Mouse (Mus musculus) spleen, adult 2 months (tissue): ENCODE measurements around the gene B430305J03Rik. TPM values are rescaled to one million over a fixed set of nuclear protein-coding genes. Genes with fewer than 3 reads are reported as not detected.

ENCODE experiments used
- DNase-seq, 2 experiments: peaks; one replicate each; pipeline versions ENCODE4 v3.0.0 to v3.0.0-alpha.2; 2012 to 2021; ENCODE audit warnings: low spot score in 2 of 2, low read depth in 1 of 2
- H3K27ac ChIP-seq: fragments of 200-500 bp; 2 replicates; pipeline ENCODE4 v1.5.1; 2012; ENCODE audit warnings: low read length, inconsistent platforms; ENCODE audit not compliant: insufficient read depth
- H3K27me3 ChIP-seq: fragments of 200-500 bp; 2 replicates; pipeline ENCODE4 v1.6.1; 2012; ENCODE audit warnings: mild to moderate bottlenecking, moderate library complexity, low read length, inconsistent platforms; ENCODE audit not compliant: control insufficient read depth, insufficient read depth
- H3K36me3 ChIP-seq: fragments of 200-500 bp; 2 replicates; pipeline ENCODE4 v1.6.1; 2012; ENCODE audit warnings: mild to moderate bottlenecking, low read length, inconsistent platforms; ENCODE audit not compliant: control insufficient read depth, insufficient read depth
- H3K4me1 ChIP-seq: fragments of 200-500 bp; 2 replicates; pipeline ENCODE4 v1.6.1; 2011; ENCODE audit warnings: inconsistent platforms; ENCODE audit not compliant: control insufficient read depth, insufficient read depth, insufficient read length
- H3K4me3 ChIP-seq: fragments of 200-500 bp; 2 replicates; pipeline ENCODE4 v1.5.1; 2011; ENCODE audit warnings: mild to moderate bottlenecking, inconsistent platforms; ENCODE audit not compliant: insufficient read depth, insufficient read length; ENCODE audit errors: extremely low read depth
- CTCF ChIP-seq: fragments of 200-500 bp; IDR thresholded peaks from 2 replicates; pipeline ENCODE4 v1.5.1; 2011; ENCODE audit warnings: mild to moderate bottlenecking, inconsistent platforms; ENCODE audit not compliant: insufficient read depth, insufficient read length, insufficient replicate concordance; ENCODE audit errors: extremely low read depth
- POLR2A ChIP-seq: fragments of 200-500 bp; IDR thresholded peaks from 2 replicates; pipeline ENCODE4 v1.6.1; 2011; ENCODE audit warnings: low read depth, low read length, inconsistent platforms
- WGBS: fragments of 180-500 bp; shearing (Covaris S2); methylation state at CpG from one replicate; pipeline ENCODE4 v1.1.7; 2018; 5-methylcytosine and 5-hydroxymethylcytosine counted together
- polyA plus RNA-seq: library from polyadenylated mRNA; depleted of rRNA; stranded (reverse); fragments of >200 nt; gene quantifications from 2 replicates; pipeline ENCODE4 v1.2.3, GENCODE M21; 2012

B430305J03Rik gene
- polyA plus RNA-seq, 1 experiment, result 0.92 TPM

DNA sequence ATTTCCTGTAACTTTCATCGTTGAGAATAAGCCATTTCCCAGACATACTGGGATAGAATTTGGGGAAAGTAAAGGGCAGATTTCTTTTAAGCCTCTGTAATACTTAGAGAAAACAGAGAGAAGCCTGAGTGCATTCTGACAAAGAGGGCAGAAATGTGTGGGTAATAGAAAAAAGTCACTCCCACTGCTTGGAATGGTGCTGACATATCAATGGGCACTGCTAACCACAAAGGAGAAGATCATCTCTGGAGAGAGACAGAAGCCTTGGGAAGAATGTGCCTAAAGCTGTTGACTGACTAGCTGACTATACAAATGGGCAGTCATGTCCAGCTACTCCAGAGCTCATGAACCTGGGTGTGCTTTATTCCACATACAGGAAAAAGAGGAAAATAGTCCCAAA is 10.3 kb downstream of the B430305J03Rik start:
- no peaks in the 10 kb centered on the region for H3K4me1 ChIP-seq
- DNase-seq, result no peak
- 54% methylated on average over 1 of the region's 1 CpGs for WGBS
- TF ChIP-seq POLR2A (no peak), CTCF (no peak)
- H3K27ac ChIP-seq, result no peak overlapping the region
- no peak overlapping the region for H3K4me3 ChIP-seq
- no peaks in the 10 kb centered on the region for H3K36me3 ChIP-seq
- H3K27me3 ChIP-seq, result no peaks in the 10 kb centered on the region

DNA sequence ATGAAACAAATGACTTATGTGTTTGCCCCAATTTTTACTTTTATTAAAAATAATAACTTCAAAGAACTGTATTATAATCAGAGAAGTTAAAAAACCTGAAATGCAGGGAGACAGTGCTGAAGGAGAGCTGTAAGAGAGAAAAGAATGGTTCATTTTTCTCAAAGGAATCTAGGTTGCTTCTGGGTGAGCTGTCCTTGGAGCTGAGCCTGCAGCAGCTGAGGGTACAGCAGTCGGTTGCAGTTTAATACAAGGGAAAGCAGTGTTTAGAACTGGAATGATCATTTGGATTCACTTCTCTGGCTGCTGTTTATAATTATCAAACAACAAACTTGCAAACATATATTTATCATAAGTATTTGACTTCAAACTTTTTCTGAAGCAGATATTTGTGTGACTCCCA is 16.3 kb downstream of the B430305J03Rik start:
- no peak for DNase-seq
- no peaks in the 10 kb centered on the region for H3K27me3 ChIP-seq
- no peak overlapping the region for H3K4me3 ChIP-seq
- 89% methylated on average over 1 of the region's 1 CpGs for WGBS
- no peaks in the 10 kb centered on the region for H3K4me1 ChIP-seq
- TF ChIP-seq POLR2A (no peak), CTCF (no peak)
- no peak overlapping the region for H3K27ac ChIP-seq
- H3K36me3 ChIP-seq, result no peaks in the 10 kb centered on the region

DNA sequence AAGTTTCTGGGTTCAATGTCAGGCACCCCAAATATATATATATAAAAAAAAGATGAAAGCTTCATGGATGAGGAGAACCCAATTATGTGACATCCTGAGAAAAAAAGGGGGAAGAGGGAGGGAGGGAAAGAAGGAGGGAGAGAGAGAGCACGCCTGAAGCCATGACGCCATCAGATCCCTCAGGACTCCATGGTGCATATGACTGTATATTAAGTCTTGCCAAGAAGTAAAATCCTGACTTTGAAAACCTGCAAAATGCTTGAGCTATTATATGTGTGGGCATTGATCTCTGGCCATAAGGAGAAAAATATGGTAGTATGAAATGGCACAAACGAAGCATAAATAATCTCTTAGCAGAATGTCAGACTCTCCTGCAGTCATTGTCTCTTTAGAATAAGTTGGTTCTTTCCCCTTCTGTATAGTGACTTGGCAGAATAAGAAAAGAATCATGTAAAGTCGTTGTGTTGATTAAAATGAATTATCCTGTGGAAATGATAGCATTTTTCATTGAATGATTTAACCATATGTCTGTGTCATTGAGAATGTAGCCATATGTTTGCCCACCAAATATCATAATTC is 17.6 kb downstream of the B430305J03Rik start:
- Histone ChIP-seq H3K27ac (no peak overlapping the region), H3K4me1 (no peaks in the 10 kb centered on the region), H3K36me3 (no peaks in the 10 kb centered on the region), H3K4me3 (no peak overlapping the region), H3K27me3 (no peaks in the 10 kb centered on the region)
- DNase-seq, result no peak
- 83% methylated on average over 4 of the region's 4 CpGs for WGBS
- TF ChIP-seq CTCF (no peak), POLR2A (no peak)

DNA sequence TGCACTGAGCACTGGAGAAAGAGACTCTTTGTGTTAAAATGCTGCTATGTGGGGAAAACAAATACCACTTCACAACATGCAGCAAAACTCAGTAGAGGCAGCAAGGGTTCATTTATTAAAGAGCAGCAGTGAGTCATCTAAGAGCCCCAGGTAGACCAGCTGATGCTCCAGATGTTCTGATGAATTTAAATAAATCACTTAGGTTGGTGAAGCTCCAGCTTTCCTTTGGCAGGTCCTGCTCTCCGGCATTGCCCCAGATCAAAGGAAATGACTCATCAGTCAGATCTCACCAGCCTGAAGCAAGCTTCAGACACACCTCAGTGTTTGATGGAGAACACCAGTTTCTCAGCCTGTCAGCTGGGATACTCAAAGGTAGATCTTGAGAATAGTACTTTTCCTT is 20.1 kb downstream of the B430305J03Rik start:
- H3K27ac ChIP-seq, result no peak overlapping the region
- no peaks in the 10 kb centered on the region for H3K36me3 ChIP-seq
- no peak overlapping the region for H3K4me3 ChIP-seq
- WGBS, result 29% methylated on average over 1 of the region's 1 CpGs
- no peak for DNase-seq
- H3K4me1 ChIP-seq, result no peaks in the 10 kb centered on the region
- no peaks in the 10 kb centered on the region for H3K27me3 ChIP-seq
- TF ChIP-seq POLR2A (no peak), CTCF (no peak)

DNA sequence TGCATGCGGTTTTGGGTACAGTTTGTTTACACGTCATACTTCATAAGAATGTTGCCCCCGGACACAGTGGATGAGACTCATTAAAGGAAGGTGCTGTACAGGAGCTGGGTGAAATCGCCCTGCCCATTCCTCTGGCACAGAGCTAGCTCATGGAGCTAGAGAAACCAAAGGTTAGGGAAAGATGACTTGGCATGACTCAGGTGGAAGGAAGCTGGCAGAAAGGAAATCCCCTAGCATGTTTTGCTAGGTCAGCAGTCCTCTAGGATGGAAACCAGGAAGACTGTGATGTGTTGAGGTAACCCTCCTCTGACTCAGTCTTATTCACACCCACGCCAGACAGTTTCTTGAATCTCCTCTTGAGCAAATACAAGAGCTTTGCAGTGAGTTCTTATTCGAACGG is 21.7 kb downstream of the B430305J03Rik start:
- no peak overlapping the region for H3K4me3 ChIP-seq
- 75% methylated on average over 7 of the region's 7 CpGs for WGBS
- TF ChIP-seq CTCF (no peak), POLR2A (no peak)

DNA sequence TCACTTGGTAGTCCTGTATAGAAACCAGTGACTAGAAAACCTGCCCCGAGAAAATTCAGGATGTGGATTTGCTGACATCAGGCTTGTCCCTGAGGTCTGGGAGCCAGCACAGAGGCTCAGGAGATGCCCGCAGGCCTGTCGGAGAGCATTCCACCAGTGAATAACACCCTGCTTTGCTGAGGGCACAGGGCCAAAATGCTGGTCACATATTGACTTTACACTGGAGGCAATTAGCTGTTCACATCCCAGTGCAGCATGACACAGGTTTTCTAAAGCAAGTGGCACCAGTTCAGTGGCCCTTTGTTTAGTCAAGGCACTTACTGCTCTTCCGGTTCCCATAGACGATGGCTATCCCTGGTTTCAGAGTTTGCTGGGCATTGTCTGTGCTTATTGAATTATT is 25.4 kb downstream of the B430305J03Rik start:
- WGBS, result 92% methylated on average over 5 of the region's 5 CpGs
- Histone ChIP-seq H3K4me3 (no peak overlapping the region), H3K27me3 (no peaks in the 10 kb centered on the region), H3K4me1 (no peaks in the 10 kb centered on the region), H3K27ac (no peak overlapping the region), H3K36me3 (no peaks in the 10 kb centered on the region)
- DNase-seq, result no peak
- no peak for TF ChIP-seq POLR2A
- no peak for TF ChIP-seq CTCF

More for the DNA sequence above, 21.7 kb downstream of the B430305J03Rik start:
- Histone ChIP-seq H3K27ac (no peak overlapping the region), H3K27me3 (no peaks in the 10 kb centered on the region), H3K4me1 (no peaks in the 10 kb centered on the region), H3K36me3 (no peaks in the 10 kb centered on the region)
- no peak for DNase-seq

DNA sequence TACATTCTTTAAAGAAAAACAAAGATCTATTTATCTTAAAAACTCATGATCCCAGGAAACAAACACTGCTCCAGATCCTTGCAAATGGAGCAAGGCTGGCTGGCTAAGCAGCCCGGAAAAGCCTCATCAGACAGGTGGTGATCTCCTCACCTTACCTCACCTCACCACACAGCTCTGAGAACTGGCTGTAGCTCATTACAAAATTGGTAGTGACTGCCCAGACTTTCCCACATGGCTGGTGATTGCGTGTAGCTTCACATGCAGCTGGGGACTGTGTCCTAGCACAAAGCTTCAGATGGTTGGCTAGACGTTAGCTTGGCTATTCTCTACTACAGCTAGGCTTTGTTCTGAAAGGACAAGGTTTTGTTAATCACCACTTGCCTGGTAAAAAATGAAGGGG is 28.5 kb downstream of the B430305J03Rik start:
- WGBS, result 90% methylated on average over 3 of the region's 3 CpGs
- no peak overlapping the region for H3K4me3 ChIP-seq
- H3K4me1 ChIP-seq, result no peaks in the 10 kb centered on the region
- TF ChIP-seq POLR2A (no peak), CTCF (no peak)
- DNase-seq, result no peak
- no peaks in the 10 kb centered on the region for H3K27me3 ChIP-seq
- H3K36me3 ChIP-seq, result no peaks in the 10 kb centered on the region
- no peak overlapping the region for H3K27ac ChIP-seq
